Mouse (Mus musculus): ENCODE measurements around the gene Nhlrc1.

Nhlrc1 gene

GRCm38 (mm10) chr13:47015195-47015501 lies 498 bp upstream of the Nhlrc1 start:
- in situ Hi-C loops (cut with MboI; ENCODE audit: low sequenced_read_pairs): loop anchor here (25.0 kb wide), 1 partner anchor 178 kb away; no protein-coding TSS in a partner anchor

GRCm38 (mm10) chr13:47013740-47014139 lies 910 bp downstream of the Nhlrc1 start:
- in situ Hi-C loops (cut with MboI; ENCODE audit: low sequenced_read_pairs): loop anchor here (25.0 kb wide), 1 partner anchor 176 kb away; no protein-coding TSS in a partner anchor

GRCm38 (mm10) chr13:47001590-47001989 lies 13.1 kb downstream of the Nhlrc1 start:
- in situ Hi-C loops (cut with MboI; ENCODE audit: low sequenced_read_pairs): loop anchor here (25.0 kb wide), 1 partner anchor 164 kb away; no protein-coding TSS in a partner anchor

GRCm38 (mm10) chr13:46999498-46999897 lies 15.2 kb downstream of the Nhlrc1 start:
- in situ Hi-C loops (cut with MboI; ENCODE audit: low sequenced_read_pairs): no loop called here

- in situ Hi-C loops (cut with MboI; ENCODE audit: low sequenced_read_pairs): no loop called here
These were observed 17.3 kb downstream of the Nhlrc1 start for GRCm38 (mm10) chr13:46997355-46997754.

GRCm38 (mm10) chr13:46993274-46993551 lies 21.4 kb downstream of the Nhlrc1 start:
- in situ Hi-C loops (cut with MboI; ENCODE audit: low sequenced_read_pairs): no loop called here

- in situ Hi-C loops (cut with MboI; ENCODE audit: low sequenced_read_pairs): no loop called here
These were observed 22.0 kb downstream of the Nhlrc1 start for GRCm38 (mm10) chr13:46992516-46993273.

- in situ Hi-C loops (cut with MboI; ENCODE audit: low sequenced_read_pairs): no loop called here
These were observed 24.2 kb downstream of the Nhlrc1 start for GRCm38 (mm10) chr13:46990376-46991011.

- in situ Hi-C loops (cut with MboI; ENCODE audit: low sequenced_read_pairs): no loop called here
These were observed 26.7 kb downstream of the Nhlrc1 start for GRCm38 (mm10) chr13:46987941-46988340.

- in situ Hi-C loops (cut with MboI; ENCODE audit: low sequenced_read_pairs): no loop called here
These were observed 28.4 kb downstream of the Nhlrc1 start for GRCm38 (mm10) chr13:46986208-46986607.

GRCm38 (mm10) chr13:46983878-46984277 lies 30.8 kb downstream of the Nhlrc1 start:
- in situ Hi-C loops (cut with MboI; ENCODE audit: low sequenced_read_pairs): no loop called here

GRCm38 (mm10) chr13:46979836-46980490 lies 34.7 kb downstream of the Nhlrc1 start:
- in situ Hi-C loops (cut with MboI; ENCODE audit: low sequenced_read_pairs): no loop called here

- in situ Hi-C loops (cut with MboI; ENCODE audit: low sequenced_read_pairs): no loop called here
These were observed 38.1 kb downstream of the Nhlrc1 start for GRCm38 (mm10) chr13:46976532-46976931.

GRCm38 (mm10) chr13:46975930-46976329 lies 38.7 kb downstream of the Nhlrc1 start:
- in situ Hi-C loops (cut with MboI; ENCODE audit: low sequenced_read_pairs): no loop called here

GRCm38 (mm10) chr13:46975031-46975551 lies 39.6 kb downstream of the Nhlrc1 start:
- in situ Hi-C loops (cut with MboI; ENCODE audit: low sequenced_read_pairs): no loop called here

GRCm38 (mm10) chr13:46970286-46970945 lies 44.2 kb downstream of the Nhlrc1 start:
- in situ Hi-C loops (cut with MboI; ENCODE audit: low sequenced_read_pairs): no loop called here

GRCm38 (mm10) chr13:46968626-46969025 lies 46.0 kb downstream of the Nhlrc1 start:
- in situ Hi-C loops (cut with MboI; ENCODE audit: low sequenced_read_pairs): no loop called here

GRCm38 (mm10) chr13:46967308-46967707 lies 47.3 kb downstream of the Nhlrc1 start:
- in situ Hi-C loops (cut with MboI; ENCODE audit: low sequenced_read_pairs): no loop called here

Data from CH12F3 (cell line).